Mouse (Mus musculus) kidney, postnatal 4 days (tissue): ENCODE data around the gene Kpnb1.

ENCODE experiments used
- DNase-seq, 2 experiments: peaks; one replicate each; pipeline ENCODE4 v3.0.0; 2021; ENCODE audit warnings: mixed read lengths in 2 of 2

Gene Kpnb1

GRCm38 (mm10) chr11:97185704-97186614, 1.7 kb downstream of the Kpnb1 start:
- no peak for DNase-seq

DNA sequence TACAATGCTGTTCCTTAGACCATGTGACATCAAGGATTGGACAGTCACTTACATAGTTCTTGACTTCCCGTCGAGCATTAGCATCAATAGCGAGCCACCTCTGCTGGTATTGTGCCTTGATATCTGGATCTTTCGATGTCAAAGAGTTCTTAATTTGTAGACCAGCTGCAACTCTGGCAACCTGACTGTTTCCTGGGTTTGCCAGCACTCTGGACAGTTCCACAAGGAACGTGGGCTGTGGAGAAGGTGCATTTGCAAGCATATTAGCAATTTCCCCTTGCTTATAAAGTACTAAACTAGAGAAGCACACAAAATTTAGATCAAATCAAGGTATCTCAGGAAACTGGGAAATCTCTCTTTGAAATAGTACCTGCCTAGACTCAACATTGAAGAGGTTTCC, 2.8 kb downstream of the Kpnb1 start:
- peak; percentile 25 to 28 for DNase-seq

- DNase-seq: no peak
Observed at GRCm38 (mm10) chr11:97182446-97182845, 5.2 kb downstream of the Kpnb1 start.

GRCm38 (mm10) chr11:97181061-97181460, 6.6 kb downstream of the Kpnb1 start:
- DNase-seq: no peak

DNA sequence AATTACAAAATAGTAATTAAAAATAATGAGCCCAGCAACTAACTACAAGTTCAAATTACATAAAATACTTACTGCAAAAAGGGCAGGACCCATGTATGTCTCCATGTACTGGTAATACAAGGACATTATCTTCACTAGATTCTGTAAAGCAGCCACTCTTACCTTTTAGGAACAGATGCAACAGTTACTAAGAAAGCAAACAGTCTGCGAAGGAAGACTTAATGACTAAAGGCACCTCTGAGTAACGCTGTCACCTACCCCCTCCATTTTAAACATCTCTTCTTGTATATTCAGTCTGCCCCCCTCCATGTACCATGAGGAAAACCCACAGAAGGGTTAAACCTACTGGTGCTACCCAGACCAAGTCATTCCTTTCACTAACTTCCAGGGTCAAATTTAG, 9.5 kb downstream of the Kpnb1 start:
- DNase-seq: no peak

GRCm38 (mm10) chr11:97176851-97177250, 10.8 kb downstream of the Kpnb1 start:
- peak; percentile 50 to 53 for DNase-seq

GRCm38 (mm10) chr11:97175499-97175898, 12.2 kb downstream of the Kpnb1 start:
- DNase-seq: no peak

DNA sequence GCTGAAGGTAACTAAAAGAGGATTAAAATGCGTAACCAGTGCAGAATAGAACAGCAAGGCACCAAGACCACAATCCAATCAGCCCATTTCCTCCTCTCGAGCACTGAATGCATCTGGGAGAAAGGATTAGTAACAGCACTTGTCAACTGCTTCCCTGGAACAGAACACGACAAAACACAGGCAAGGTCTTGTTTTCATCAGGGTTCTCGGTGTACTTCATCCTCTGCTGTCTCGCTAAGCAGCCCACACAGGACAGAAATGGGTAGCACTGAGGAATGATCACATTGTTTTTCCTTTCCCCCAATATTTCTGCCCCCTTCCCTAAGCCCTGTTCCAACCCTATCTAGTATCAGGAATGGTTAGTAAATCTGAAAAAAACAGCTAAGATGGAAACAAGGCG, 27.3 kb downstream of the Kpnb1 start:
- no peak for DNase-seq

DNA sequence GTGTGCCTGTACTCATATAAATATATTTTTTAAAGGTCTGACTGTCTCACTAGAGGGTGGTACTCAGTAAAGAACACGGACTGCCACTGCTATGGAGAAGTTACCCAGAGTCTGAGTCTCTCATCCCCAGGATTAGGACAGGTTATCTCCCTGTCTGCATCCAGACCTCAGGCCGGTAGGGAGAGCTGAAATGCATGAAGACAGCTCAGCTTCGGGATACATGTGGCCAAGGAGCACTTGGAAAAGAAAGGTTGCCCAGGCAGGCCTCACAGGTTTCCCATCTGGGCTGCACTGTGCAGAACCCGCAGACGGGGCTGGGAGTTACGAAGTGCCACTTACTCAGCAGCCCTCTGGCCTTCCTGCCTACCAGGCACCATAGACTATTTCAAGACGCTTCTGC, 30.7 kb downstream of the Kpnb1 start:
- DNase-seq: no peak

- DNase-seq: peak; percentile 35 to 47
Observed at GRCm38 (mm10) chr11:97152662-97153287, 34.9 kb downstream of the Kpnb1 start.

GRCm38 (mm10) chr11:97152023-97152426, 35.7 kb downstream of the Kpnb1 start:
- DNase-seq: peak; percentile 66 to 77

- DNase-seq: peak; percentile 60 to 65
Observed at GRCm38 (mm10) chr11:97151343-97151801, 36.3 kb downstream of the Kpnb1 start, which contains the start of gene Tbkbp1. TSS of gene Tbkbp1 (minus strand) at chr11:97151495.

- DNase-seq: peak; percentile 77 to 85
Observed at GRCm38 (mm10) chr11:97150411-97151330, 37.0 kb downstream of the Kpnb1 start.

- peak; percentile 84 to 90 for DNase-seq
Observed at GRCm38 (mm10) chr11:97149995-97150410, 37.7 kb downstream of the Kpnb1 start.

DNA sequence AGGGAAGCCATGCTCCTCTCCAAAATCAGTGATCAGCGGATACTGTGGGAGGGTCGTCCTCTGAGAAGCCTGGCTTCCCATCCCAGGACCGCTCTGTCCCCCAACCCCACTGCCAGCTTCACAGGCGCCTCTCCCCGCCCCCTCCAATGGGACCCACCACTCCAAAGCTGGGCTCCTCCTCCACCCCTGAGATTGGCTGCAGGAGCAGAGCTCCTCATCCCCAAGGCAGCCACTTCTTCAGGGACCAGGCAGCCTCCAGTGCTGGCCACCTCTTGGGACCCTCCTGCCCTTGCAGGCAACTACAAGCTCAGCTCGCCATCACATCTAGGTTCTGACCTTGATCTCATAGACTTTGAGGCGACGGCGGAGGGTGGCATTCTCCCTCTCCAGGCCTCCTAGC, 38.7 kb downstream of the Kpnb1 start:
- DNase-seq: no peak

DNA sequence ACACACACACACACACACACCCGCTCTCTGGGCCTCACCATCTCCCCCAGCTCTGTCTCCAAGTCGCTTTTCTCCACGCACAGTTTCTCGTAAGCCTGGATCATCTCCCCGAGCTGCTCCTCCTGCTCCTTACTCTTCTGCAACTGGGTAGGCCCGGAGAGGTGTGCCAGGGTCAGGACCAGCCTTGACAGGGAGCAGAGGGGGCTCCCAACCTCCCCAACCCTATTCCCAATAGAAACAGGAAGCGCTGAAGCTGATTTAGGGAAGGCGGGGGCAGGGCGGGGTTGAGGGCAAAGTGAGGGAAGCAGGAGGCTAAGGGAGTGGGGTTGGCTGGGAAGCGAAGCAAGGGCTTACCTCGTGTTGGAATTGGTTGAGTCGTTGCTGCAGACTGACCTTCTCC, 39.1 kb downstream of the Kpnb1 start:
- no peak for DNase-seq

GRCm38 (mm10) chr11:97147333-97147732, 40.3 kb downstream of the Kpnb1 start:
- DNase-seq: no peak

DNA sequence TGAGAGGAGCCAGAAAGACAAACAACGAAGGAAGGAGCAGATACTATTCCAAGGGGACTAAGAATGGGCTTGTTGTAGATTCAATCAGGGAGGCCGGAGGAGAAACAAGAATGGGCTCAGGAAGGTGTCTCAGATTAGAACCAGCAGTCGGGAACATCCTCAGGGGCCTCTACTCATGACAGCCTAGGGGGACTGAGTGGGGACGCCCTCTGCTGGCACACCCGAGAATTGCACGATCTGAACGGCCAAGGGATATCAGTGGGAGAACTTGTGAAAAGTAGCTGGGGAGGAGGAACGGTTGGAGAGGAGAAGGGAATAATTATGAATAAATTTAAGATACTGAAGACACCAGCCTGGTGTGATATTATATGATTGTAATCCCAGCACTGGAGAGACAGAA, 41.0 kb downstream of the Kpnb1 start:
- DNase-seq: peak; percentile 86 to 87

- DNase-seq: no peak
Observed at GRCm38 (mm10) chr11:97145951-97146350, 41.7 kb downstream of the Kpnb1 start.

DNA sequence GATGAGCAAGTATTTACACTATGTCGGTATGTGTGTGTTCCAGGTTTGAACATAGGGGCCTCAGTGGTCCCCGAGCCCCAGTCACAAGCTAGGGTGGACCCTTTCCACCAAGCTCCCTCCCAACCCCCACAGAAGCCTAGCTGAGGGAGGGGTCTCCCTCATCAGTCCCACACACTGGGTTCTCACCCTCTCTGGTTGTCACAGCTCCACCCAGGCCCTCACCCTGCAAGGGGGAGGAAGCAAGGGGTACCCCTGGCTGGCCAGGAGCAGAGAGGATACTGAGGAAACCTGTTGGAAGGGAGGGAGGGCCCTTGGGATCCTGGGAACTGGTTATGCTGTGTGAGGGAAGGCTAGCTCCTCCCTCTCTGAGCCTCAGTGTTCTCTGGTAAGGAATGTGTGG, 42.4 kb downstream of the Kpnb1 start:
- DNase-seq: no peak

DNA sequence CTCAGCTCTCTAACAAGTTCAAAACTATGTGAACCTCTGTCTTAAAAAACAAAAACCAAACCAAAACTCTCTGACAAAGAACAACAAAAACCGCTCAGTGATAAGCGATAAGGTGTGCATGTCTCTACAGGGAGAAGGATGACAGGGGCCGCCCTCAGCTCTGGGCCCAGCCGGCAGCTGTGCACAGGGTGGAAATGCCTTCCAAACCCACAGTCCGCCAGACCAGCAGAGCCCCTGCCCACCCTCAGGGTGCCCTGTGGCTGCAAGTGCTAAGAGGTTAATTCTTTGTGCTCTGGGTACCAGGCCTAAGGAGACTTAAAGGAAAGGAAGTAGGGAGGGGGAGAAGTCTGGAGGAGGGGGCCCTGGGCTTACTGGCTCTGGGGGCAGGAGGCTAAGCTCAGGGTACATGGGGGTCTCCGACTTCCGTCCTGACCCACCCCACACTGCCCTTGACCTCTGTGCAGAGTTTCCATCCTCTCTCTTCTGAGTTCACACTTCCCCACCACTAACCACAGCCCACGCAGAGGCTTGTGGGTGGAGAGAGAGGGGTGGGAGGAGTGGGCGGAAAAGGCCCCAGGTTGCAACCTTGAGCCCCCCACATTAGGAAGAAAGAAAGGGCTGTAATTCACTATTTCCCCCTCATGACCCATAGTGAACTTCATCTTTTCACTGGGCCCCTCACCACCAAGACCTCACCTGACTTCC, 44.3 kb downstream of the Kpnb1 start:
- no peak for DNase-seq

GRCm38 (mm10) chr11:97142159-97142608, 45.5 kb downstream of the Kpnb1 start:
- DNase-seq: no peak
